Mouse (Mus musculus): ENCODE measurements around the gene Cela2a. TPM values are rescaled to one million over a fixed set of nuclear protein-coding genes. Genes with fewer than 3 reads are reported as not detected.
A peak's percentile ranks its signal among the peaks of the same experiment; 100 is the strongest.

Gene Cela2a
- polyA plus RNA-seq, 1 experiment from 2014 or later = not detected

GRCm38 (mm10) chr4:141805886-141806285 lies 20.1 kb downstream of the Cela2a start:
- Histone ChIP-seq H3K9me3 (replicated peaks; ENCODE audit: control insufficient read depth, low read length) (no peaks in the 10 kb centered on the region), H3K9ac (ENCODE audit: low read depth, low read length) (no peak overlapping the region), H3K27ac (ENCODE audit: low read depth, low read length) (no peak overlapping the region), H3K4me3 (ENCODE audit: low read depth, low read length) (no peak overlapping the region), H3K27me3 (ENCODE audit: control insufficient read depth, insufficient read depth, low read length) (no peaks in the 10 kb centered on the region), H3K36me3 (ENCODE audit: control insufficient read depth, insufficient read depth, low read length) (peaks cover 39% of the 10 kb centered on the region), H3K4me2 (no peak overlapping the region), H3K4me1 (ENCODE audit: control insufficient read depth, insufficient read depth, low read length) (no peaks in the 10 kb centered on the region)
- no peak for ATAC-seq (replicated peaks; ENCODE audit: insufficient number of reproducible peaks, low FRiP score, low TSS enrichment)
- 91% methylated on average over 8 of the region's 8 CpGs for WGBS (ENCODE audit: insufficient replicate concordance)

GRCm38 (mm10) chr4:141804105-141804504 lies 21.9 kb downstream of the Cela2a start:
- Histone ChIP-seq H3K4me2 (no peak overlapping the region), H3K4me1 (ENCODE audit: control insufficient read depth, insufficient read depth, low read length) (no peaks in the 10 kb centered on the region), H3K36me3 (ENCODE audit: control insufficient read depth, insufficient read depth, low read length) (peaks cover 31% of the 10 kb centered on the region), H3K4me3 (ENCODE audit: low read depth, low read length) (no peak overlapping the region), H3K27me3 (ENCODE audit: control insufficient read depth, insufficient read depth, low read length) (no peaks in the 10 kb centered on the region), H3K9ac (ENCODE audit: low read depth, low read length) (no peak overlapping the region), H3K27ac (ENCODE audit: low read depth, low read length) (no peak overlapping the region), H3K9me3 (replicated peaks; ENCODE audit: control insufficient read depth, low read length) (no peaks in the 10 kb centered on the region)
- no peak for ATAC-seq (replicated peaks; ENCODE audit: insufficient number of reproducible peaks, low FRiP score, low TSS enrichment)
- WGBS (ENCODE audit: insufficient replicate concordance) = 82% methylated on average over 4 of the region's 4 CpGs

- Histone ChIP-seq H3K36me3 (ENCODE audit: control insufficient read depth, insufficient read depth, low read length) (peaks cover 5% of the 10 kb centered on the region), H3K27ac (ENCODE audit: low read depth, low read length) (no peak overlapping the region)
- 84% methylated on average over 5 of the region's 5 CpGs for WGBS (ENCODE audit: insufficient replicate concordance)
Measured at GRCm38 (mm10) chr4:141797545-141797944, 28.4 kb downstream of the Cela2a start.

GRCm38 (mm10) chr4:141796954-141797353 lies 29.0 kb downstream of the Cela2a start:
- no peak overlapping the region for H3K27ac ChIP-seq (ENCODE audit: low read depth, low read length)
- no peak for ATAC-seq (replicated peaks; ENCODE audit: insufficient number of reproducible peaks, low FRiP score, low TSS enrichment)
- WGBS (ENCODE audit: insufficient replicate concordance) = 85% methylated on average over 4 of the region's 4 CpGs
- no peak overlapping the region for H3K4me3 ChIP-seq (ENCODE audit: low read depth, low read length)
- no peak overlapping the region for H3K9ac ChIP-seq (ENCODE audit: low read depth, low read length)
- H3K4me2 ChIP-seq = no peak overlapping the region
- H3K4me1 ChIP-seq (ENCODE audit: control insufficient read depth, insufficient read depth, low read length) = peaks cover 8% of the 10 kb centered on the region
- H3K9me3 ChIP-seq (replicated peaks; ENCODE audit: control insufficient read depth, low read length) = no peaks in the 10 kb centered on the region
- H3K27me3 ChIP-seq (ENCODE audit: control insufficient read depth, insufficient read depth, low read length) = no peaks in the 10 kb centered on the region
- H3K36me3 ChIP-seq (ENCODE audit: control insufficient read depth, insufficient read depth, low read length) = peaks cover 5% of the 10 kb centered on the region

More at GRCm38 (mm10) chr4:141797545-141797944, 28.4 kb downstream of the Cela2a start:
- H3K27me3 ChIP-seq (ENCODE audit: control insufficient read depth, insufficient read depth, low read length) = no peaks in the 10 kb centered on the region
- no peak for ATAC-seq (replicated peaks; ENCODE audit: insufficient number of reproducible peaks, low FRiP score, low TSS enrichment)
- no peak overlapping the region for H3K4me2 ChIP-seq
- H3K4me3 ChIP-seq (ENCODE audit: low read depth, low read length) = no peak overlapping the region
- no peaks in the 10 kb centered on the region for H3K9me3 ChIP-seq (replicated peaks; ENCODE audit: control insufficient read depth, low read length)
- H3K4me1 ChIP-seq (ENCODE audit: control insufficient read depth, insufficient read depth, low read length) = peaks cover 8% of the 10 kb centered on the region
- H3K9ac ChIP-seq (ENCODE audit: low read depth, low read length) = no peak overlapping the region

- H3K4me1 ChIP-seq (ENCODE audit: control insufficient read depth, insufficient read depth, low read length) = peaks cover 8% of the 10 kb centered on the region
- no peak overlapping the region for H3K4me3 ChIP-seq (ENCODE audit: low read depth, low read length)
- no peak for ATAC-seq (replicated peaks; ENCODE audit: insufficient number of reproducible peaks, low FRiP score, low TSS enrichment)
- H3K36me3 ChIP-seq (ENCODE audit: control insufficient read depth, insufficient read depth, low read length) = peaks cover 5% of the 10 kb centered on the region
- H3K9ac ChIP-seq (ENCODE audit: low read depth, low read length) = no peak overlapping the region
- H3K27me3 ChIP-seq (ENCODE audit: control insufficient read depth, insufficient read depth, low read length) = no peaks in the 10 kb centered on the region
- H3K4me2 ChIP-seq = no peak overlapping the region
- WGBS (ENCODE audit: insufficient replicate concordance) = 80% methylated on average over 7 of the region's 7 CpGs
- no peaks in the 10 kb centered on the region for H3K9me3 ChIP-seq (replicated peaks; ENCODE audit: control insufficient read depth, low read length)
- H3K27ac ChIP-seq (ENCODE audit: low read depth, low read length) = no peak overlapping the region
Measured at GRCm38 (mm10) chr4:141796356-141796755, 29.6 kb downstream of the Cela2a start.

- WGBS (ENCODE audit: insufficient replicate concordance) = 12% methylated on average over 5 of the region's 5 CpGs
Measured at GRCm38 (mm10) chr4:141794152-141794535, 31.8 kb downstream of the Cela2a start.

GRCm38 (mm10) chr4:141793282-141794151 lies 32.4 kb downstream of the Cela2a start, which contains the start of gene Casp9:
TSS of gene Casp9 (plus strand) at chr4:141793612.
- Histone ChIP-seq H3K27ac (ENCODE audit: low read depth, low read length) (peak within 1 kb of the TSS; percentile 95), H3K27me3 (ENCODE audit: control insufficient read depth, insufficient read depth, low read length) (no peaks in the 10 kb centered on the region), H3K9me3 (replicated peaks; ENCODE audit: control insufficient read depth, low read length) (no peaks in the 10 kb centered on the region), H3K4me1 (ENCODE audit: control insufficient read depth, insufficient read depth, low read length) (peaks cover 14% of the 10 kb centered on the region), H3K9ac (ENCODE audit: low read depth, low read length) (peak within 1 kb of the TSS; percentile 80), H3K4me2 (peak within 1 kb of the TSS; percentile 63), H3K36me3 (ENCODE audit: control insufficient read depth, insufficient read depth, low read length) (peaks cover 5% of the 10 kb centered on the region), H3K4me3 (ENCODE audit: low read depth, low read length) (peak within 1 kb of the TSS; percentile 74)
- under 1% methylated on average over 78 of the region's 80 CpGs for WGBS (ENCODE audit: insufficient replicate concordance)
- ATAC-seq (replicated peaks; ENCODE audit: insufficient number of reproducible peaks, low FRiP score, low TSS enrichment) = peak; percentile 89

More at GRCm38 (mm10) chr4:141794152-141794535, 31.8 kb downstream of the Cela2a start:
- peaks cover 14% of the 10 kb centered on the region for H3K4me1 ChIP-seq (ENCODE audit: control insufficient read depth, insufficient read depth, low read length)
- no peaks in the 10 kb centered on the region for H3K9me3 ChIP-seq (replicated peaks; ENCODE audit: control insufficient read depth, low read length)
- H3K4me2 ChIP-seq = peak overlapping the region; percentile 63
- peaks cover 5% of the 10 kb centered on the region for H3K36me3 ChIP-seq (ENCODE audit: control insufficient read depth, insufficient read depth, low read length)
- peak overlapping the region; percentile 95 for H3K27ac ChIP-seq (ENCODE audit: low read depth, low read length)
- H3K4me3 ChIP-seq (ENCODE audit: low read depth, low read length) = peak overlapping the region; percentile 74
- H3K27me3 ChIP-seq (ENCODE audit: control insufficient read depth, insufficient read depth, low read length) = no peaks in the 10 kb centered on the region
- peak overlapping the region; percentile 80 for H3K9ac ChIP-seq (ENCODE audit: low read depth, low read length)
- no peak for ATAC-seq (replicated peaks; ENCODE audit: insufficient number of reproducible peaks, low FRiP score, low TSS enrichment)

GRCm38 (mm10) chr4:141792554-141793281 lies 33.2 kb downstream of the Cela2a start:
- H3K36me3 ChIP-seq (ENCODE audit: control insufficient read depth, insufficient read depth, low read length) = peaks cover 5% of the 10 kb centered on the region
- H3K27ac ChIP-seq (ENCODE audit: low read depth, low read length) = peak overlapping the region; percentile 95
- H3K4me2 ChIP-seq = peak overlapping the region; percentile 63
- no peaks in the 10 kb centered on the region for H3K27me3 ChIP-seq (ENCODE audit: control insufficient read depth, insufficient read depth, low read length)
- H3K9me3 ChIP-seq (replicated peaks; ENCODE audit: control insufficient read depth, low read length) = no peaks in the 10 kb centered on the region
- peaks cover 14% of the 10 kb centered on the region for H3K4me1 ChIP-seq (ENCODE audit: control insufficient read depth, insufficient read depth, low read length)
- peak overlapping the region; percentile 52 for H3K9ac ChIP-seq (ENCODE audit: low read depth, low read length)
- H3K4me3 ChIP-seq (ENCODE audit: low read depth, low read length) = peak overlapping the region; percentile 74
- 11% methylated on average over 10 of the region's 10 CpGs for WGBS (ENCODE audit: insufficient replicate concordance)
- no peak for ATAC-seq (replicated peaks; ENCODE audit: insufficient number of reproducible peaks, low FRiP score, low TSS enrichment)

All from heart, embryonic 11.5 days (tissue).